Mouse (Mus musculus) intestine, embryonic 16.5 days (tissue): ENCODE measurements around the gene Fut4. TPM values are rescaled to one million over a fixed set of nuclear protein-coding genes. Genes with fewer than 3 reads are reported as not detected.

Source experiments
- ATAC-seq: fragments of 200-750 bp; cut with Nextera tagmentation; 2 replicates; pipeline ENCODE4 v1.8.0; 2017; ENCODE audit warnings: moderate TSS enrichment, moderate library complexity
- H3K27ac ChIP-seq: fragments of 300-500 bp; sonication (generic); 2 replicates; pipeline ENCODE4 v1.5.1; 2014; ENCODE audit warnings: mild to moderate bottlenecking, low read length
- H3K27me3 ChIP-seq: fragments of 300-500 bp; sonication (generic); replicated peaks from 2 replicates; pipeline ENCODE4 v1.6.1; 2014; ENCODE audit warnings: low read length, control low read depth, mixed read lengths; ENCODE audit not compliant: control insufficient read depth, insufficient read depth
- H3K36me3 ChIP-seq: fragments of 300-500 bp; sonication (generic); 2 replicates; pipeline ENCODE4 v1.6.1; 2014; ENCODE audit warnings: low read length, control low read depth; ENCODE audit not compliant: control insufficient read depth, insufficient read depth
- H3K4me1 ChIP-seq: fragments of 300-500 bp; sonication (generic); 2 replicates; pipeline ENCODE4 v1.6.1; 2014; ENCODE audit warnings: low read length, control low read depth, mixed read lengths; ENCODE audit not compliant: control insufficient read depth, insufficient read depth
- H3K4me2 ChIP-seq: fragments of 300-500 bp; sonication (generic); 2 replicates; pipeline ENCODE4 v1.6.1; 2014; ENCODE audit warnings: low read depth, low read length, control low read depth
- H3K4me3 ChIP-seq: fragments of 300-500 bp; sonication (generic); 2 replicates; pipeline ENCODE4 v1.5.1; 2014; ENCODE audit warnings: mild to moderate bottlenecking, low read length
- H3K9ac ChIP-seq: fragments of 300-500 bp; sonication (generic); 2 replicates; pipeline ENCODE4 v1.6.1; 2014; ENCODE audit warnings: low read depth, low read length
- H3K9me3 ChIP-seq: fragments of 300-500 bp; sonication (generic); 2 replicates; pipeline ENCODE4 v1.6.1; 2016; ENCODE audit warnings: low read length, control low read depth; ENCODE audit not compliant: control insufficient read depth
- WGBS: fragments of 180-500 bp; shearing (Covaris S2); extraction: QIAGEN DNeasy Blood & Tissue Kit; methylation state at CpG from one replicate; pipeline ENCODE4 v1.1.7; 2014; 5-methylcytosine and 5-hydroxymethylcytosine counted together
- polyA plus RNA-seq: library from polyadenylated mRNA; unstranded; fragments of >200 nt; fragmentation: Nextera tagmentation; extraction: Ambion mirVana; gene quantifications from 2 replicates; pipeline ENCODE4 v1.2.1, GENCODE M21; 2015

The Fut4 gene
- polyA plus RNA-seq, 1 experiment from 2014 or later: 5.2 TPM

DNA sequence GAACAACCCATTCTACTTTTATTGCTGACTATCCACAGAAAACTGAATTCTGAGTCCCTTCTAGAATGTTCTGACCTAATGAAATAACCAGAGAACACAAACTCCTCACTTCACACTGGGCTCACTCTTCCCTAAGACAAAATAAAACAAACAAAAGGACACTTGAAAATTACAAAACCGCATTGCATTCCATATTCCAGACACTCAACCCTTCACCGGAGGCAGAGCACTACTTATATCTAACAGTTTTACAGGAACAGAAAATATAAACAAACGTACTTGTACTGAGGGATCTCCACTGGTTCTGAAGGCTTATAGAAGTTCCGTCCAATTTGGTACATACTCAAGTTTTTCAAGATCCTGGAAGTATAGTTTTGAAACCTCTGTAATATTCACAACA, 23.8 kb downstream of the Fut4 start:
- H3K4me1 ChIP-seq: 0 out of 2 replicates have a peak, but pooled peaks cover 3% of the 10 kb centered on the region
- H3K9me3 ChIP-seq: no peaks in the 10 kb centered on the region
- no peak overlapping the region for H3K9ac ChIP-seq
- ATAC-seq: no peak
- H3K36me3 ChIP-seq: no peaks in the 10 kb centered on the region
- no peak overlapping the region for H3K4me3 ChIP-seq
- no peak overlapping the region for H3K4me2 ChIP-seq
- no peaks in the 10 kb centered on the region for H3K27me3 ChIP-seq
- WGBS: 62% methylated on average over 4 of the region's 4 CpGs
- no peak overlapping the region for H3K27ac ChIP-seq

DNA sequence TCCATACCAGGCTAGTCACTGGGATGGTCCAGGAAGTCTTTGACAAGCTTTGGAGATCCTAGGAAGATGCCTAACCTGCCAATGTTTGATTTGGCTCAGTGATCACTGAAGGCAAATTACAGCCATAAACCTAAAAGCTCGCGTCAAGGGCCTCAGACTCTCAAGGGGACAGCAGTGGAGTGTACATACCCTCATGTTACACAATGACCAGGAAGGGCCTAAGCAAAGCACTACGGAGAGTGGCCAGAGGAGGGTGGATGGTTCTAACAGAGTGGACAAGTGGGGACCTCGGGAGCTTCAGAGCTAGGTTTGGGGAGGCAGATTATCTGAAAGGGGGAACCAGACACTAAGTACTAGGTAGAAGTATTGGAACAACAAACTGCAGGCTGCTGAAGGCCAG, 25.6 kb downstream of the Fut4 start:
- ATAC-seq: no peak
- Histone ChIP-seq H3K4me3 (no peak overlapping the region), H3K4me2 (no peak overlapping the region), H3K9ac (no peak overlapping the region), H3K36me3 (no peaks in the 10 kb centered on the region), H3K9me3 (no peaks in the 10 kb centered on the region), H3K27ac (no peak overlapping the region), H3K4me1 (0 out of 2 replicates have a peak, but pooled peaks cover 3% of the 10 kb centered on the region), H3K27me3 (no peaks in the 10 kb centered on the region)
- 68% methylated on average over 4 of the region's 4 CpGs for WGBS

DNA sequence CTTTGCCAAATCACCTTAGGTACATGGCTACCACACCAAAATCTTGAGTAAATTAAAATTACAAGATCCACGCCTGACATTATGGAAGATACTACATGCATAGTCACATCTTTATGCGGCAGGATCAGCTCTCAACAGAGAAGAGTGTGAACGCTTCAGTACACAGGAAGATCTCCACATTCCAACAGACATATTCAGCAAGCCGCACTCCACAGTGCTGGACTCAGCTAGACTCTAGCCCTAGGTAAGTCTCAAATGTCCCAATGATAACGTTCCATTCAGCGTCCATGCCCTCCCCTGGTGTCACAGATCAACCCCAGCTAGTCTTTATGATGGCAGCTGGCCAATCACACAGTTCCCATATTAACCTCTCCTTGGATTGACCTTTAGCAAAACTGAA, 26.2 kb downstream of the Fut4 start:
- Histone ChIP-seq H3K27me3 (no peaks in the 10 kb centered on the region), H3K36me3 (no peaks in the 10 kb centered on the region), H3K9me3 (no peaks in the 10 kb centered on the region), H3K27ac (no peak overlapping the region), H3K4me2 (no peak overlapping the region), H3K9ac (no peak overlapping the region), H3K4me3 (no peak overlapping the region), H3K4me1 (0 out of 2 replicates have a peak, but pooled peaks cover under 1% of the 10 kb centered on the region)
- ATAC-seq: no peak
- WGBS: 83% methylated on average over 6 of the region's 6 CpGs

DNA sequence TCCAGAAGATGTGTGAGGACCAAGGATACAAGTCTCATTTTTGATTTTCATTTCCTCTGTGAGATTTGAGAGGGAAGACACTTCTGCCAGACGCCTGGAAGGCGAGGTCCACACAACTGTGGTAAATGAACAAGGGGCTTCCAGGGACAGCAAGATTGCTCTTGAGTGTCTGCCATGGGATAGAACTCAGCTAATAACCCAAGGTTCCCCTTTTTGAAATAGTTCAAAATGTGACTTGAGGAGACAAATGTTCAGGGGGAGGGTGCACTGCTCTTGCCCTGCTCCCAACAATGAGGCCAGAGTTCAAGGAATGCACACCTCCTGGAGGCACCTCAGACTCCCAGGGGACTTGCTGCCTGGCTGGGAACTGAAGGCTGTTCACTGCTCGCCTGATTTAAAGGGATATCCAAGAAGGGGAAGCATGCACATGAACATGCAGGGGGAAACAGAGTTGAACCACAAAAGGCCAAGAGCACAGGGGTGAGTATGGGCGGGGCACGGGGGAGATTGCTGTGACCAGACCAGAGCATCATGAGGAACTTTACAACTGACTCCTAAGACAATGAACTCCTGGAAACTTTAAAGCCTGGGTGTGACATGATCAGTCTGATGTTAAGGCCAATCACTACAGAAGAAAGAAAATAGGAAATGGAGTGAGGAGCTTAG, 27.3 kb downstream of the Fut4 start:
- ATAC-seq: no peak
- Histone ChIP-seq H3K27me3 (no peaks in the 10 kb centered on the region), H3K4me2 (no peak overlapping the region), H3K9ac (no peak overlapping the region), H3K4me3 (no peak overlapping the region), H3K4me1 (no peaks in the 10 kb centered on the region), H3K36me3 (no peaks in the 10 kb centered on the region), H3K27ac (no peak overlapping the region), H3K9me3 (no peaks in the 10 kb centered on the region)
- WGBS: 69% methylated on average over 5 of the region's 5 CpGs

DNA sequence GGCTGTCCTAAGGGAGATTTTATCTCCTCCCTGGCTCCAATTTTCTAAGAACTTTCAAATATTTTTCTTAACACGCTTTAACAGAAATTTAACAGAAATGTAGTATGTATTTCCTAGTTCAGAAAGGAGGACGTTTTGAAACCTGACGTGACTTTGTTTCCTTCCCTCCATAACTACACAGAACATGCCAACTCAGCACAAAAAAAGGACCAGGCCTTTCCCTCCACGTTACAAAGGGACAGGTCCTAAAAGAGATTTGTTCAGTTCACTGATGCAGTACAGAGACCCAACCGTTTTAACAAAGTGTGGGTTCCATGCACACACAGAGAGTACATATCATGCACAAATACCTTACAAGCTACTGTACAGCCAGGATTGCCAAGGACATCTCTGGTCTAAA, 30.6 kb downstream of the Fut4 start:
- no peak overlapping the region for H3K4me3 ChIP-seq
- no peaks in the 10 kb centered on the region for H3K36me3 ChIP-seq
- H3K9me3 ChIP-seq: no peaks in the 10 kb centered on the region
- no peaks in the 10 kb centered on the region for H3K27me3 ChIP-seq
- H3K27ac ChIP-seq: no peak overlapping the region
- peaks cover 4% of the 10 kb centered on the region for H3K4me1 ChIP-seq
- 76% methylated on average over 5 of the region's 5 CpGs for WGBS
- no peak overlapping the region for H3K9ac ChIP-seq
- no peak overlapping the region for H3K4me2 ChIP-seq
- ATAC-seq: no peak

DNA sequence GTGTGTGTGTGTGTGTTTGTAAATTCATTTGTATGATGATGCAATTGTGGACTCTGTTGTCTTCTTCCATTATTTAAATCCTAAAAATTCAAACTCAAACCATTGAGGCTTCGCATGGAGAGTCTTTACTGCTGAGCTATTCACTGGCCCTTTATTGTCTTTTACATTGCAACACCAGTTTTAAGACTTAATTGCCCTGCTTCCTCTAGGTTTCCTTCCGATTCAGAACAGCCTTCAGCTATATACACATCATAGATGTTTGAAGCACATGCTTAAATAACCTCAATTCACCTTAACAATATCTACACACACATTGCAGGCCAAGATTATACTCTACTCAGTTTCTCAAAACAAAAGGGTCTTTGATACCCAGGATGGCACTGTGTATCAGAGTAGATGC, 31.8 kb downstream of the Fut4 start:
- WGBS: 47% methylated on average over 2 of the region's 2 CpGs
- no peaks in the 10 kb centered on the region for H3K36me3 ChIP-seq
- no peaks in the 10 kb centered on the region for H3K9me3 ChIP-seq
- H3K4me2 ChIP-seq: no peak overlapping the region
- no peaks in the 10 kb centered on the region for H3K27me3 ChIP-seq
- no peak overlapping the region for H3K9ac ChIP-seq
- H3K4me1 ChIP-seq: peaks cover 4% of the 10 kb centered on the region
- no peak overlapping the region; the same call in 1 of the 2 replicates for H3K27ac ChIP-seq
- no peak overlapping the region for H3K4me3 ChIP-seq
- ATAC-seq: peak; percentile 69

DNA sequence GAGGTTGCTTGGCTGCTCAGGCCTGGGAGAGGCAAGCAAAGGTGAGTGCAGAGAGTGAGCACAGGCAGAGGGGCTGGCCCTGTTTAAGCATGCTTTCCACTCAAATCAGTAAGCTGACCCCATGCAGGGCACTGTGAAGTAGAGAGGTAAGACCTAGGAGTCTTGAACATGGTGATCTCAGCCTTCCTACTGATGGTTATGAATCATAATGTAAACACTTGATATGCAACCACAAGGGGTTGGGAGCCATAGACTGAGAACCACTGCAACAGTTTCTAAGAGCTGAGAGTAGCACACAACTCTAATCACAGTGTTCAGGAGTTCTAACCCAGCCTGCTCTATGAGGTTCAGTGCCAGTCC, 33.9 kb downstream of the Fut4 start:
- no peaks in the 10 kb centered on the region for H3K27me3 ChIP-seq
- no peak overlapping the region for H3K27ac ChIP-seq
- H3K4me3 ChIP-seq: no peak overlapping the region
- no peak overlapping the region for H3K9ac ChIP-seq
- H3K9me3 ChIP-seq: no peaks in the 10 kb centered on the region
- peaks cover 4% of the 10 kb centered on the region for H3K4me1 ChIP-seq
- no peak for ATAC-seq
- no peaks in the 10 kb centered on the region for H3K36me3 ChIP-seq
- H3K4me2 ChIP-seq: peak overlapping the region; percentile 38

DNA sequence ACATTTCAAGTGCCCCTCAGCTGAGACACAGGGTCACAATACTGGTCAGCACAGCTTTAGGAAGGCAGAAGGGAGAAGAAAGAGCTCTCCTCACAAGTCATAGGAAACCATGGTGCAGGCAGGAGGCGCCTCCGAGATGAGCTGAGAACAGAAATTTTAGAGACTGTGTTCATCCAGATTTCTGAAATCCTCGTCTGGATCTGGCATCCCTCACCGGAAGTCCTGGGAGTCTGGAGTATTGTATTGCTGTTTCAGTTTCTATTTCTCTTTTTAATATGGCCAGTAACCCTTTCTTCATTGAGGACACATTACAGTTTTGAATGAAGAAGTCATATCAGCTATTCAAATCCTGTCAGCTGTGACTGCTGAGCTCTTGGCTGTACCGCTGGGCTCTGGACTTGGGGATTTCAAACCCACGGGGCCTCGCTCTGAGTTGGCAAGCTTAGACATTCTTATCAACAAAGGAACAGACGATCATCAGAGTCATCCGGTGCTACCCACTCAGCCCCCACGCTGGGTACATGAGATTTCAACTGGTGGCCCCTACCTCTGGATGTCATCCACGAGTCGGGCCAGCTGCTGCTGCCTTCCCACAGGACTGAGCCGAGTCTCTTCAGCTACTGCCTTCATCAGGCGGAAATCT, 34.4 kb downstream of the Fut4 start:
- peak; percentile 41; the same call in 1 of the 2 replicates for ATAC-seq
- Histone ChIP-seq H3K4me2 (peak overlapping the region; percentile 38), H3K4me3 (no peak overlapping the region)

DNA sequence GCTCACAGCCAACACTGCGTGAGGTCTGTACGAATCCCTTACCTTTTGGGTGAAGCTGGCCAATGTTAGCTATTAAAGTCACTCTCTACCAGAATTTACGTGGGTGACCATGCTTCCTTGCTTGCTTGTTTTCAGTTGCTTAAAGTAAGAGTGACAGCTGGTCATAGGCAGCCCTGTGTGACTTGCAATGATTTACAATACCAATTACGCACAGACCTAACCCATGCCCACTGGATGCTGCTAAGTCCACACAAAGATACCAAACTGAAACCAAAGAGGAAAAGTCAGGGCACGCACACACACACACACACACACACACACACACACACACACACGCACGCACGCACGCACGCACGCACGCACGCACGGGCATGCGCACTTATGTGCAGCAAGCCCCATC, 36.9 kb downstream of the Fut4 start:
- no peak overlapping the region for H3K9ac ChIP-seq
- H3K4me2 ChIP-seq: no peak overlapping the region
- H3K4me3 ChIP-seq: no peak overlapping the region
- 79% methylated on average over 15 of the region's 15 CpGs for WGBS
- H3K9me3 ChIP-seq: no peaks in the 10 kb centered on the region
- peaks cover 4% of the 10 kb centered on the region for H3K4me1 ChIP-seq
- no peaks in the 10 kb centered on the region for H3K27me3 ChIP-seq
- ATAC-seq: no peak
- H3K36me3 ChIP-seq: no peaks in the 10 kb centered on the region
- no peak overlapping the region for H3K27ac ChIP-seq

More for the DNA sequence above, 34.4 kb downstream of the Fut4 start:
- Histone ChIP-seq H3K9me3 (no peaks in the 10 kb centered on the region), H3K27ac (no peak overlapping the region), H3K36me3 (no peaks in the 10 kb centered on the region), H3K9ac (no peak overlapping the region), H3K4me1 (peaks cover 4% of the 10 kb centered on the region), H3K27me3 (no peaks in the 10 kb centered on the region)
- WGBS: 49% methylated on average over 14 of the region's 14 CpGs

DNA sequence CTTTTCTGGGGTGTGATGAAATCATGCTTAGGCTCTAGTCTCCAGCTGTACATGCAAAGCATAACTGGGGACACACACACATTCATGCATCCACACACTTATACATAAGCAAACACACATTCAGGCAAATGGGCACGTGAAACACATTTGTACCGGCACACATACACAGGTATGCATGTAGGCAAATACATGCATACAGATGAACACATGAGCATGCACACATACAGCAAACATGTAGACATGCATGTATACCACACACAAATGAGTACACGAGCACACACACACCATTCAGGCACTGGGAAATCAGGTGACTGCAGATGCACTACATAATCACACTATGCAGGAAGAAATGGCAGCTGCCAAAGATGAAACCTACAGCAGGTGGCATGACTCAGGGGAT, 41.3 kb downstream of the Fut4 start:
- 92% methylated on average over 3 of the region's 3 CpGs for WGBS
- Histone ChIP-seq H3K9ac (no peak overlapping the region), H3K4me1 (no peaks in the 10 kb centered on the region), H3K4me2 (no peak overlapping the region), H3K36me3 (no peaks in the 10 kb centered on the region), H3K27me3 (no peaks in the 10 kb centered on the region), H3K9me3 (no peaks in the 10 kb centered on the region), H3K27ac (no peak overlapping the region), H3K4me3 (no peak overlapping the region)
- no peak for ATAC-seq
